Mouse (Mus musculus) bone marrow macrophage, adult 2 months (primary cell): ENCODE results near the gene Gnat1. TPM values are rescaled to one million over a fixed set of nuclear protein-coding genes. Genes with fewer than 3 reads are reported as not detected.

ENCODE experiments used
- H3K27ac ChIP-seq: 2 replicates; pipeline ENCODE4 v1.5.1; 2012; ENCODE audit warnings: low read depth, low read length; ENCODE audit not compliant: insufficient read depth
- H3K4me1 ChIP-seq: 2 replicates; pipeline ENCODE4 v1.6.1; 2012; ENCODE audit warnings: low read length; ENCODE audit not compliant: control insufficient read depth, insufficient read depth
- H3K4me3 ChIP-seq: 2 replicates; pipeline ENCODE4 v1.5.1; 2012; ENCODE audit warnings: mild to moderate bottlenecking, low read length, moderate library complexity; ENCODE audit not compliant: insufficient read depth
- CTCF ChIP-seq: IDR thresholded peaks from 2 replicates; pipeline ENCODE4 v1.5.1; 2012; ENCODE audit warnings: low read depth, mild to moderate bottlenecking, low read length, moderate library complexity
- POLR2A ChIP-seq: IDR thresholded peaks from 2 replicates; pipeline ENCODE4 v1.6.1; 2012; ENCODE audit warnings: mild to moderate bottlenecking, low read depth, low read length, borderline replicate concordance
- polyA plus RNA-seq: library from polyadenylated mRNA; stranded (reverse); fragments of >200 nt; gene quantifications from 2 replicates; pipeline ENCODE4 v1.2.4, GENCODE M21; 2012; ENCODE audit not compliant: missing spikeins, insufficient read depth, insufficient read length

The Gnat1 gene
- polyA plus RNA-seq, 1 experiment: not detected

- TF ChIP-seq CTCF (no peak), POLR2A (no peak)
- no peak overlapping the region for H3K4me3 ChIP-seq
- H3K27ac ChIP-seq: no peak overlapping the region
- H3K4me1 ChIP-seq: no peaks in the 10 kb centered on the region
These were observed 22.1 kb upstream of the Gnat1 start for GRCm38 (mm10) chr9:107701594-107701993.

- no peak overlapping the region for H3K4me3 ChIP-seq
- H3K4me1 ChIP-seq: 0 out of 2 replicates have a peak, but pooled peaks cover 2% of the 10 kb centered on the region
- TF ChIP-seq CTCF (no peak), POLR2A (no peak)
- H3K27ac ChIP-seq: no peak overlapping the region
These were observed 20.6 kb upstream of the Gnat1 start for GRCm38 (mm10) chr9:107700114-107700571.

GRCm38 (mm10) chr9:107699376-107699980, 20.0 kb upstream of the Gnat1 start:
- Histone ChIP-seq H3K4me1 (0 out of 2 replicates have a peak, but pooled peaks cover 2% of the 10 kb centered on the region), H3K4me3 (no peak overlapping the region), H3K27ac (no peak overlapping the region)
- TF ChIP-seq POLR2A (no peak), CTCF (no peak)

GRCm38 (mm10) chr9:107698611-107699190, 19.2 kb upstream of the Gnat1 start:
- TF ChIP-seq POLR2A (no peak), CTCF (peak; percentile 13; the same call in 1 of the 2 replicates)
- Histone ChIP-seq H3K27ac (no peak overlapping the region), H3K4me1 (0 out of 2 replicates have a peak, but pooled peaks cover 2% of the 10 kb centered on the region), H3K4me3 (no peak overlapping the region)

GRCm38 (mm10) chr9:107697811-107698521, 18.5 kb upstream of the Gnat1 start:
- H3K4me3 ChIP-seq: no peak overlapping the region
- no peak overlapping the region for H3K27ac ChIP-seq
- H3K4me1 ChIP-seq: 0 out of 2 replicates have a peak, but pooled peaks cover 2% of the 10 kb centered on the region
- no peak for TF ChIP-seq POLR2A
- no peak for TF ChIP-seq CTCF

- TF ChIP-seq POLR2A (no peak), CTCF (no peak)
- H3K27ac ChIP-seq: no peak overlapping the region
- 0 out of 2 replicates have a peak, but pooled peaks cover 2% of the 10 kb centered on the region for H3K4me1 ChIP-seq
- H3K4me3 ChIP-seq: no peak overlapping the region
These were observed 17.5 kb upstream of the Gnat1 start for GRCm38 (mm10) chr9:107696845-107697610.

- no peak overlapping the region for H3K4me3 ChIP-seq
- H3K27ac ChIP-seq: no peak overlapping the region
- 0 out of 2 replicates have a peak, but pooled peaks cover 2% of the 10 kb centered on the region for H3K4me1 ChIP-seq
- TF ChIP-seq POLR2A (no peak), CTCF (no peak)
These were observed 16.6 kb upstream of the Gnat1 start for GRCm38 (mm10) chr9:107696106-107696479.

GRCm38 (mm10) chr9:107695441-107696105, 16.1 kb upstream of the Gnat1 start:
- Histone ChIP-seq H3K4me3 (no peak overlapping the region), H3K27ac (no peak overlapping the region), H3K4me1 (0 out of 2 replicates have a peak, but pooled peaks cover 2% of the 10 kb centered on the region)
- no peak for TF ChIP-seq POLR2A

GRCm38 (mm10) chr9:107694627-107695026, 15.1 kb upstream of the Gnat1 start:
- TF ChIP-seq POLR2A: no peak
- no peak for TF ChIP-seq CTCF
- Histone ChIP-seq H3K4me3 (no peak overlapping the region), H3K4me1 (0 out of 2 replicates have a peak, but pooled peaks cover 2% of the 10 kb centered on the region), H3K27ac (no peak overlapping the region)
